Mouse (Mus musculus) stomach, postnatal 0 days (tissue): ENCODE measurements around the gene Slc15a1.

ENCODE experiments used
- CTCF ChIP-seq: IDR thresholded peaks from 2 replicates; pipeline ENCODE4 v1.5.1; 2016; ENCODE audit warnings: antibody characterized with exemption, low read depth, mild to moderate bottlenecking, moderate library complexity
- EP300 ChIP-seq: optimal IDR thresholded peaks from 2 replicates; pipeline ENCODE3; 2016; ENCODE audit warnings: antibody characterized with exemption

DNA sequence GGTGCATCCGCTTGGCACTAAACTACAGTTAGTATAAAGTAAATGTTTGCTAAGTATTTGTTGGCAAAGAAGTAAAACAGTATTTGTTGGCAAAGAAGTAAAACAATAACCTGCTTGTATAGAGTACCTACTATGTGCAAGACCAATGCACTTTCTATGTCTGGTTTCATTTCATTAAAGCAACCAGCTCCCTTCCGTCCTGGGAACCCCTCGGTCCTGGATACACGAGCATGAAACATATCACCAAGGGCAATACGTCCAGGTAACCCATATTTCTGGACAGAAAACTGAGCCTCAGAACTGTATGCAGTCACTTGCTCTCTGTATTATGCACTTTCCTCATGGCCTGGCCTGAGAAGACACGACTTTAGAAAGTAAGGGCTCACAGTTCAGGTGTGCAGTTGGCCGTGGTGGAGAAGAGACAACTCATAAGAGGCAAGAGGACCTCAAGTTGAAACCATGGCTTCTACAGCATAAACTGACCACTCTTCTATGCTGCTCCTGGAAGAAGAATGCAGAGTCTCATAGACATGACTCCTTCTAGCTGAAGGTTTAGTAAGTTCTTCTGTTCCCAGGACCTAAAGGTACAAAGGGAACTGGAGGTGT lies 53.5 kb downstream of the Slc15a1 start:
- TF ChIP-seq CTCF (no peak), EP300 (no peak)
